Mouse (Mus musculus) lung, postnatal 36 days (tissue): ENCODE data around the gene Fastk.

Experiments used
- DNase-seq: peaks from one replicate; pipeline ENCODE4 v3.0.0; 2022; ENCODE audit warnings: mixed read lengths

Gene Fastk

DNA sequence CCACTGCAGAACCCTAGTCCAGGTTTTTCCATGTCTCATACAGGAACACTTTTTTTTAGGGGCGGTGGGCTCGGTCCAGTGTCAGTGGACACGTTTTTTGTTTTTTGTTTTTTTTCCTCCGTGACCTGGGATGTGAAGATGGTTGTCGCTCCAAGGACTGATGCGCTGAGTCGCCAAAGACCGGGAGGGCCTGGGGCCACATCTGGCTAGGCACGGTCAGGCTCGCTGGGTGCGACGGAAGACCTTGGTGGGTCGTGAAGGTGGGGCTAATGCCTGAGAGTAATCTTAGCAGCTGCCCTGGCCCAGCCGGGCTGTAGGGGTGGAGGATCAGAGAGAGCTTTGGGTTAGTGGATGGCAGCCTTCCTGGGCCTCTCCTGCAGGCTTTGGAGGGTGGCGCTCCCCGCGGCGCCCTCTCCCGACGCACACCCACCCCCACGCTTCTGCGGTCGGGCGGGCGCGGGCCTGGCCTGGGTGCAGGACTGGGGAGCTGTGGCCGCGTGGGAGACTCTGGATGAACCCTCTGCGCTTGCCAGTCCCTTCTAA is 7.7 kb upstream of the Fastk start:
- no peak for DNase-seq

DNA sequence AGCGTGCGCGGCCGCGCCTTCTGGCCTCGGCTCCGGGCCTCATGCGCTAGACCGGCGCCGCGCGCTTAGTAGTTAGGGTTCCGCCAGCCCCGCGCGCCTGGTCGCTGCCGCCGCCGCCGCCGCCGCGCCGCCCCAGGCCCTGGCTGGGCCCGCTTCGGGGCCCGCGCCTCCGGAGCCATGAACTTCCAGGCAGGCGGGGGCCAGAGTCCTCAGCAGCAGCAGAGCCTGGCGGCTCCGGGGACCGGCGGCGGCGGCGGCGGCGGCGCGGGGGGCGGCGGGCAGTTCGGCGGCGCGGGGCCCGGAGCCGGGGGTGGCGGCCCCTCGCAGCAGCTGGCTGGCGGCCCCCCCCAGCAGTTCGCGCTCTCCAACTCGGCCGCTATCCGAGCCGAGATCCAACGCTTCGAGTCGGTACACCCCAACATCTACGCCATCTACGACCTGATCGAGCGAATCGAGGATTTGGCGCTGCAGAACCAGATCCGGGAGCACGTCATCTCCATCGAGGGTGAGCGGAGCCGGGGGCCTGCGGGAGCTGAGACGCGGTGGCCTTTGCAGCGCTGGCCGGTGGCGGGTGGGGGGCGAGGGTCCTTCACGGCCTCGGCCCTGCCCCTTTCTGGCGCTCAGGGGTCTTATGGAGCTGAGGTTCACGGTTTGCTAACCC is 7.1 kb upstream of the Fastk start, which contains the start of gene Agap3:
Gene Agap3 (plus strand): TSS at position 148 of the 661 bp plus-strand sequence.
- peak; percentile 35 for DNase-seq

DNA sequence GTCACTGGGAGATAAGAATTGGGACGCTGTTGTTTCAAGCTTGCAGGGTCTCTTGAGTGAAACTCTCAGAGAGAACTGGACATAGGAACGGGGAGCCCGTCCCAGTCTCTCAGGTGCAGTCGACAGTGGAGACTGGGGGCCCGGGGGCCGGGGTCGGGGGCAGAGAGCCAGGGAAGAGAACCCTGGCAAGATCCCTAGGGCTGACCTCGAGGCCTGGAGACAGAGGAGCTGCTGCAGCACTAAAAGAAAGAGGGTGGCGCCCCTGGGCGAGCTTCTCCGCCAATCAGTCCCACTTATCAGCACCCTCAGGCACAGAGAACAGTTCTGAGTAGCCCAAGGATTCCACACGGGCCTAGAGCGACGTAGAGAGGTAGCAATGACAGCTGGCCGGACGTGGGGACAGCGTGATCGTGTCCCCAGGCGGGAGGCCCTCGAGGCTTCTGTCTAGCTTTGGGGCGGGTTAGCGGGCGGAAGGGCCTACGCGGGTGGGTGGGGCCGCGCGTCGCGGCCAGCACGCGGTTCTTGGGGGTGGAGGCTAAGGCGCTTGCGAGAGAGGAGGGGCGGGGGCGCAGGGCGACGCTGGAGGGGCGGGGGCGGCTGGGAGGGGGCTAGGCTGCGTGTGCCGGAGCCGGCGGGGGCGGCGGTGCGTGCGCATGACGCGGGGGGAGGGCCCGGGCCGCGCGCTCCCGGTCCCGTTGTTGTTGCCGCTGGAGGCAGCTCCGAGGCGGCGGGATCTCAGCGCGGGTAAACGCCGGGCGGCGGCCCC is 6.4 kb upstream of the Fastk start:
- peak; percentile 90 for DNase-seq

DNA sequence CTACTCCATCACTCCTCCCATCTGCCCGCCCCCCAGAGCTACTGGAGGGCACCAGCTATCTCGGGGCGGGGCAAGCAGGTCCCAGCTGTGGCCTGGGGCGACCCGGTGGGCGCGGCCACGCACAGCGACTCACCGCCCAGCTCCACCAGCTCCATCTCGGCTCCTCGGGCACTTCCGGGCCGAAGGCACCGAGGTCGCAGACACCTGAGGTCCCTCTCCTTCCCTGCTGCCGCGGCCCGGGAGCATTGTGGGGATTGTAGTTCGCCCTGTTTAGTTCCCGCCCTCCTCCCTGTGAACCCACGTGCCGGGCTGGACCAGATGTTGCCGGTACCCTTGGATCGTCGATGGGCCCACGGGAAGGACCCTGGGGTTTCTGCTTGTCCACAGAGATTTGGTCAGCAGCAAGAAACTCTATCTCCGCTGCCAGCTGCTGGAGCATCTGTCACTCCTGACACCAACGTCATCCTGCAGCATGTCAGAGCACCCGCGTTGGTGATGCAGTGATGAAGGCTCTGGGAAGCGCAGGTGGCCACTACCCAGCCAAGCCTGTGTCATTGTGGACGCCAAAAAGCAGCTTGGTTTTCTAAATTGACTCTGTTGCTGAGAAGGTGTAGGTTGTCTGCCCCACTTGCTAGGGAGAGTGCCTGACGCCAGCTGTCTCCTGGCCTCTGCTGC is 2.7 kb upstream of the Fastk start, which contains the start of gene Tmub1:
Gene Tmub1 (minus strand): TSS at position 231 of the 675 bp plus-strand sequence.
- DNase-seq = peak; percentile 91

DNA sequence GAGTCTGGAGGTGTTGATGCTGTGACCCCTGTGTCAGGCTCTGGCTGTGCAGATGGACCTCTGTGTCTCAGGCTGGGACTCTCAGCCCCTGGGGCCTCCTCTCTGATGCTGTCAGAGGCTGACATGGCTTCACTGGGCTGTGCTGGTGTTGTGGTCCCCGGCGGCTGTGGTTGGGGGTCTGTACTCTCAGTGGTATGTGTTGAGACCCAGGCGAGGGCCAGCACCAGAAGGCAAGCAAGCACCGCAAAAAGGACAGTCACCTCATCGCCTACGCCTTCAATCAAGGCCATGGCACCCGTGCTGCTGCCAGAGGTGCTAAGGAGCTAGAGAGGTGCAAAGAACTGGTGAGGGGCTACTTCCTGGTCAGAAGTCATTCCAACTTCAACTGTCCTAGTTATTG is 1.5 kb upstream of the Fastk start:
- DNase-seq = no peak

DNA sequence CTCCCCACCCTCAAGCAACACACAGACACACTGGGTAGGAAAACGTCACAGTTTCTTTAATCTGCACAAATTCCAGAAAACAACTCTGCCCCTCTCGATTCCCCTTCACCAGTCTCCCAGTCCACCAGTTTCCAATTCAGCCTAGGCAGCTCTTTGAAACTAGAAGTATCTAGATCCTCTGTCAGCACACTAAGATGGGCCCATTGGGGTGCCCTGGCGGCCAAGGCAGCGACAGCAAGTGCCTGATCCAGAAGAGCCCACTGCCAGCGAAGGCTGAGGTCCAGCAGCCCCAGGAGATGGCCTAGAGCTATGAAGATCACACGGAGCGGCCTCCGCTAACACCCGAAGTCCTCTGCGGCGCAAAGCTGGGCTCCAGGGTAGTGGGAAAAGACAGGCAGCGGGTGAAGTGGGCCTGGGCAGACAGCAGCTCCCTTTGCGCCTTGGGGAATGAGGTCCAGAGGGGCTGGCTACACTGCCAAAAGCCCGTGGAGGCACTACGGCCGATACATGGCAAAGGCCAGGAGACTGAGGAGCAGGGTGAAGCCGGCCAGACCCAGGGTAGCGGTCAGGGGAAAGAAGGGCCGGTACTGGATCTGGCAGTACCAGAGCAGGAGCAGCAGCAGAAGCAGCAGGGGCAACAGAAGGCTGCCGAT is 467 bp upstream of the Fastk start:
- DNase-seq = no peak

DNA sequence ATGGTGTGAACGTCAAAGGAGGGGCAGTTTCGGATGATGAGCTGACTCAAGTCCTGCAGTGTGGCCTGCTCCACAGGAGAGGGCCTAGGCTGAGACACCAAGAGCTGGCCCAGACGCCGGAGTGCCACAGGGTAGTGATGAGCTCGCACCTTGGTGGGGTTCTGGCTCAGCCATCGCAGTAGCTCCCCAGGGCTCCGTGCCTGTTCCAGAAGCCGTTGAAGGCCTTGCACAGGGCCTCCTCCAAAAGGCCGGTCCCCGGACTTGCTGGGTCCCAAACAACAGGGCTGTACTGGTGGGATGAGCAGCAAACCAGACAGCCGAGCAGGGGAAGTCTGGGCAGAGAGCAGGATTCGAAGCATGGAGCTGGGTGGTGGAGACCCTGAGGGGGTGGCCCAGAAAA is 1.2 kb downstream of the Fastk start:
- DNase-seq = no peak

DNA sequence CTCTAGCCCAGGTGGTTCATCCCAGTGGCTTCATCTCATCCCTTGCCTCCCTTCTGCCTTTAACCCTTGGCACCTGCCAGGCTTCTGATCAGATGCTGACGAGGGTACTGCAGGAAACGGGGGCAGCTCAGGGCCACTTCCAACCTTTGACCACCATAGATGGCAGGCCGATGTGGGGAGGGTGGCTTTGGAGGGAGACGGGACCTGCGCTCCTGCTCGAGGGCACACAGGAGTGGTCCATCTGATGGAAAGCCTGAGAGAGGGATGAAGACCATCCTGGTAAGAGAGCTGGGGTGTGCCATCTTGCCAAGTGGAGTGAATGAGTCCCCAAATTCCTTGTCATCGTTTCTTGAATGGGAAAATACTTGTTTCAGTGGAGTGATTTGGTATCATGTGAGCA is 1.9 kb downstream of the Fastk start:
- DNase-seq = no peak

DNA sequence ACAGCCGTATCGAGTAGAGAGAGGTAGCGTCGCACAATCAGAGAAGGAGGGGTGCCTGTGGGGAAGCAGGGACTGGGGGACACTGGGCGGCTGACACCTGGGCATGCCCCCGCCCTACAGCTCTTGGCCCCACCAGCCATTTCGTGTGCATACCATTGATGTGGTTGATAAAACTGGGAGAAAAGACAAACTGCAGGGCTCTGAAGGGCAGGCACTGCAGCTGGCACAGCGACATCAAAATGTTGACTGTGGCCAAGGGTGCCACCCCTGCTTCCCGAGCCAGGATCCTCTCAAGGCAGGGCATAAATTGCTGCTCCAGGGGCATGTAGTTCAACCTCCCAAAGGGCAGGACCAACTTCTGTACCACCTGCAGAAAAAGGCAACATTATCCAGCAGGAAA is 3.1 kb downstream of the Fastk start:
- DNase-seq = no peak

DNA sequence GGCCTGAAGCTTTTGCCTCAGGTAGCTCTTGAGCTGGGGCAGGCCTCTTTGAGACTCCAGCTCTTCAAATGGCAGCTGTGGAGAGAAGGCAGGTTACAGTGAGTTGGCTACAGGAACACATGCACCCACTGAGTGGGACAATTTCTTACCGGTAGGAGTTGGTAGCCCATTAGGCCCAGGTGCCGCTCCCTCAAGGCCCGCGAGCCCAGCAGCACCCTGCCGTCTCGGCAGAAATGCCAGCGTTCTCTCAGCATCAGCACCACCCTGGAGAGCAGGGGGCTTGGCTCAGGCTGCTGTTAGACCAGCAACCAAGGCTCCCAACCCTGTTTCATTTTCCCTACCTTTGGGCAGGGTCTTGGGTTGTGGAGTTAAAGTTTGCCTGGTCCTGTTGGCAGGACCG is 3.9 kb downstream of the Fastk start:
- DNase-seq = no peak

DNA sequence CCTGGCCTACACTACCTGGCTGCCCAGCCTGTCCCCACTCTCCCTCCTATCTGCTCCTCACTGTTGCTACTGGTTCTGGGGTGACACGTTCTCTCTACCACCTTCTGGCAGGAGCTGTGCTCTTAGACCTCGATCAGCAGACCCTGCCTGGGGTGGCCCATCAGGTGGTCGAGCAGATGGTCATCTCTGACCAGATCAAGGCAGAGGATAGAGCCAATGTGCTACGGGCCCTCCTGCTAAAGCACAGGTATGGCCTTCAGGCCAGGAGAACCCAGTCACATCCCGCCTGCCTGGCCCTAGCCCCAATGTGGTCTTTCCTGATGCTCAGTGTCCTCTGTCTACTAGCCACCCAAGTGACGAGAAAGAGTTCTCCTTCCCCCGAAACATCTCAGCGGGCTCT is 11.1 kb downstream of the Fastk start:
- no peak for DNase-seq

DNA sequence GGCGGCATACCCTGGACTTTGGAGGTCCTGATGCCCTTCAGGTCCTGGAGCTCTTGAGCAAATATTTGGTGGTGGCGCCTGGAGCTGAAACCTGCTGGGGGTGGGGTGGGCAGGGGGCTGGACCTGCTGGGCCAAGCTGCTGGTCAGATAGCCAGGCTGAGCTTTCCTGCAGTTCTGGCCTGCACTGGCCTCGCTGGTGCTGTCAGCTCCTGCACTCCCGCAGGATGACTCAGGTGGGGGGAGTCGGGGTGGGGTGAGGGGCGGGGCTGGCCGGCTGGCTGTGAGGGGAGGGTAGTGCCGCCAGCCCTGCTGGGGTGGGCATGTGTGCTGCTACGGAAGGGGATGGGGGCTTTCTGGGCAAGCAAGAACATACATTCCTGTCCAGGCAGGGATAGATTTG is 16.5 kb downstream of the Fastk start:
- DNase-seq = no peak

DNA sequence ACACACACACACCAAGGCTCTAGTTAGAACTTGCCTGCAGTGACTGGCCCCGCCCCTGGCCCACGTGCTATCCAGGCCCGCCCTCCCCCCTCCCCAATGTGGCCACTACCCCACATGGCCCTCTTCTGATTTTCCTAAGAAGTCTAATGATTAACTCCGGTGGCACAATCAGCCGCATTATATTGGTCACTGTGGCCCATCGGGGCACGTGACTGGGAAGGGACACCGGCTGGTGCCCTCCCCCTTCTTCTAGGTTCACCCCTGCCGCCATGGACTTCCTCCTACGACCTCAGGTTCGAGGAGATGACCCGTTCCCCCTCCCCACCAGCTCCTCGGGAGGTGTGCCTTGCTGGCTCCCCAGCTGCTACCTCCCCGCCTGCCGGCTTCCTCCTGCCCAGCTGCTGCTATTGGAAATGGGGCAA is 17.1 kb downstream of the Fastk start:
- DNase-seq = peak; percentile 79

DNA sequence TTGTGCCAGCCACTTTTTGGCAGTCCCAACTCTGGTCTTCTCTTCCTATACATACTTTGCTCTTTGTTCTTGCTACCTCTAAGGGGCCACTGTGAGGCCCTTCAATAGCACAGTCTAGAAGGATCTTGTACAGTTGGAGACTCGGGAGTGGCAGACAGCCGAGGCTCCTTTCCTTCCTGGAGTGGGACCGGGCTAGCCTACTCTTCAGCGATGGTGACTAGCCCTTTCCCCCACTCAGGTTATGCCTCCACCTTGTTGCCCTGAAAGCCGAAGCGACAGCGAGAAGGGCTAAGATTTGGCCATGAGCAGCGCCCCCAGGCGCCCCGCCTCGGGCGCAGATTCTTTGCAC is 17.8 kb downstream of the Fastk start:
- no peak for DNase-seq

DNA sequence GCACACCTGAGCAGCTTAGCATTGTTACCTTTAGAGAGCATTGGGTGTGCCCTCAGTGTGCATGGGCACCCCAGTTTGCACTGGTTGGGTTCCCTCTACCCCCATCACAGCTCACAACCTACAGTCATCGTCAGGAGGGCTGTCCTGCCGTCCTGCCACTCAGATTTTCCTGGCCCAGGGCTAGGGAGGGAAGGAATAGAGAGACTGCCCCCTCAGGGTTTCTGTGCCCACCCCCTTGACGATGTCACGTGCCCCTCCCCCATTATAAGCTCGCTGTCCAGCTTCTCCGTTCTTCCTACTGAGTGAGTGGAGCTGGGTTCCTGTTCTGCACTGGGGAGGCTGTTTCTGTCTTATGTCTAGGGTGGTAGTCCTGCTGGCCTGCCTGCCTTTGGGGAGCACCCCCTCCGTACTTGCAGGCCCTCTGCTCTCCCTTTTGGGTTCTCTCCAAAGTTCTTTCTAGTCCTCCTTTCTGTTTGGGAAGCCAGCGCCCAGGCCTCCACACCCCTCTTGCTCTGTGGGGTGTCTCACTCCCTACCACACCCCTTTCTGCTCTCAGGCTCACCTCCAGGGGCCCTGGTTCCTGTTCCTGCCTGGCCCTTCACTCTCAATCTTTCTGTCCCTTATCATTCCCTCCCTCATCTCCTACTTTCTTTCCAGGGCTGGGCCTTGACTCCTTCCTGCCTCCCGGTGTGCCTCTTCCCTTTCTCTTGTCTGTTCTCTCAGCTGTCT is 18.4 kb downstream of the Fastk start:
- no peak for DNase-seq

DNA sequence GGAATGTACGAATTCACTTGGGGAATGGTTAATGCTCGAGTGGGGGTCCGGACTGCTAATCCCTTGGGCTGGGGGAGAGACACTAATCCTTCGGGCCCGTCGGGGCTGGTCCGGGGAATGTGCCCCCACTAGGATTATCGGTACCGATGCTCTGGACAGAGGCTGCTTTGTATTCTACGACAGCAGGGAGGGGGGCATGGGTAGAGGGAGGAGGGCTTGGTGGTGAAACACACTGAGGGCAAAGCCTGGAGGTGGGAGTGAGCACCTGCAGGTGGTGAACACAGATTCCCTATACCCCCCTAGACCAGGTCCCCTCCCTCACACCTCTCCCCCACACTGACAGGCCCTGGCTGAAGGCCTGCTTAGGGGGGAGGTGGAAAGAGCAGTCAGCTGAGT is 19.1 kb downstream of the Fastk start:
- DNase-seq = no peak

DNA sequence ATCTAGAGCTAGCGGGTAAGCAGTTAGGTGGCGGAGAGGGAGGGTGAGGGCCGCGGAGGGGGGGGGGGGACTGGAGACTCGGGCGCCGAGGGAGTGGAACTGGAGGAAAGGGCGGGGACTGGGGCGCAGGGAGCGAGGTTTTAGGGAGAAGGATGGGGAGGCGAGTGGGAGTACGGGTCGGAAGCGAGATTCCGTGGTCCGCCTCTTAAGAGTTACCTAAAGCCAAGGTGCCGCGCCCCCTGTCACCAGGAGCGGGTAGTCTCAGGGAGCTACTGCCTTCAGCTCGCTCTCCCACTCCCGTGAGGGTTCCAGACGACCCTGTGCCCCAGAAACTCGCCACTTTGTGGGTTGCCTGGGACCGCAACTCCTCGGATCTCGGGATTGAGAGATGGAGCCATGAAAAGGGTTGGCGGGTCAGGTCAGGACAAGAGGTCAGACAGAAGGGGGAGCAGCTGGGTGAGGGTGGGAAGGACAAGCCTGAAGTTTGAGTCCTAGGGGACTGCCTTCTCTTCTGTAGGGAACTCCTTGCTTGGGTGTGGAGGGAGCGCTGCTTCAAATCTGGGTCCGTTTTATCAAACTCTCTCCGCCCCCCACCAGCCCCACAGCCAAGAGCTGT is 19.6 kb downstream of the Fastk start:
- DNase-seq = peak; percentile 59

DNA sequence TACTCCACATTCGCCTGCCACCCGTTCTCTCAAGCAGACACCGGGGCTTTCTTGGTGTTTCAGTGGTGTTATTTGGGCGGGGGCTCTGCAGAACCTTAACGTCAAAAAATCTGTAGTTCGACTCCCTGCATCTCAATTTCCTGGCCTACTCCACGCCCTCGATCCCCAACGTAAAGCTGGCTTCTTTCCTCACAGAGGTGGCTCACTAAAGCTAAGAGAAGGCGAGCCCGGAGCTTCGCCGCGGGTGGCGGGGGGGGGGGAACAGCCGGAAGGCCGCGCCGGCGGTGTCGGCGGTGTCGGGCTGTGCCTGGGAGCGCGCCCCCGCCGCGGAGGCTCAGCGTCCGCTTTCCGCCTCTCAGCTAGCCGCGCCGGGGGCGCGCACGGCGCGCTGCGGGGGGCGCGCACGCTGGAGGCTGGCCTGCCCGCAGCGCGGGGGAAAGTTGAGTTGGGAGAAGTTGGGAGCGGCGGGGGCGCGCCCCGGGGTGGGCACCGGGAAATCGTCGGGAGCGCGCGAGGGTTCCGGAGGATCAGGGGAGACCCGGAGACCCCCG is 20.2 kb downstream of the Fastk start:
- DNase-seq = peak; percentile 88

DNA sequence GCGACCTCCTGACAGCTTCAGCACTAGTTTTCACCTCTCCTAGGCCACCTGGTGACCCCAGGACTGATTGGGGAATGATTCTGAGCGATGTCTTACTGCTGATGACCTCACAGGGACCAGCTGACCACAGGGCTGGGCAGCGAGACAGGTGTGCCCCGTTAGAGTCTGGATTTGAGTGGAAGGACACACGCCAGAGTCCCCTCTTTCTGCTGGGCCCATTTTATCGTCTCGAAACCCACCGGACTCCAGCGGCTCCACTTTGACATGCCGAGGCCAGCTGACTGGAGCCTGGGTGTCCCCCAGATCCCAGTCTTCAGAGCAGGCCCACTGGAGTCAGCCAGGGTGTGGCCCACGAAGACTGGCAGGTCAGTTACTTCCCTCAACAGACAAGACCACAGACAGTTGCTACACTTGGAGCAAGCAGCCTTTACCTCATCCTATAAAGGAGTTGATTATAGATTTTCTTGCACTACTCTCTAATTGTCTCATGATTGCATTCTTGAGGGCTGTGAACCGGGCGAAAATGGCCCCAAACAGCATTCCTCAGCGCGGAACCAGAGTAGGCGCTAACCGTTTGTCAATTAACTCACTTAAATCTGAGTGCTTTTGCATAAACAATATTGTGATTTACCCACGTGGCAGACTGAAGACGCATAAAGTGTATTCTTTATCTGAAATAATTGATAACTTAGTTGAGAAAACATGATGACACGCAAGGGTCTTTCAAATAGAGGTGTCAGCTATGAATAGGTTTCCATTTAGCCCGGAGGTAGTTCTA is 20.9 kb downstream of the Fastk start:
- DNase-seq = peak; percentile 64

DNA sequence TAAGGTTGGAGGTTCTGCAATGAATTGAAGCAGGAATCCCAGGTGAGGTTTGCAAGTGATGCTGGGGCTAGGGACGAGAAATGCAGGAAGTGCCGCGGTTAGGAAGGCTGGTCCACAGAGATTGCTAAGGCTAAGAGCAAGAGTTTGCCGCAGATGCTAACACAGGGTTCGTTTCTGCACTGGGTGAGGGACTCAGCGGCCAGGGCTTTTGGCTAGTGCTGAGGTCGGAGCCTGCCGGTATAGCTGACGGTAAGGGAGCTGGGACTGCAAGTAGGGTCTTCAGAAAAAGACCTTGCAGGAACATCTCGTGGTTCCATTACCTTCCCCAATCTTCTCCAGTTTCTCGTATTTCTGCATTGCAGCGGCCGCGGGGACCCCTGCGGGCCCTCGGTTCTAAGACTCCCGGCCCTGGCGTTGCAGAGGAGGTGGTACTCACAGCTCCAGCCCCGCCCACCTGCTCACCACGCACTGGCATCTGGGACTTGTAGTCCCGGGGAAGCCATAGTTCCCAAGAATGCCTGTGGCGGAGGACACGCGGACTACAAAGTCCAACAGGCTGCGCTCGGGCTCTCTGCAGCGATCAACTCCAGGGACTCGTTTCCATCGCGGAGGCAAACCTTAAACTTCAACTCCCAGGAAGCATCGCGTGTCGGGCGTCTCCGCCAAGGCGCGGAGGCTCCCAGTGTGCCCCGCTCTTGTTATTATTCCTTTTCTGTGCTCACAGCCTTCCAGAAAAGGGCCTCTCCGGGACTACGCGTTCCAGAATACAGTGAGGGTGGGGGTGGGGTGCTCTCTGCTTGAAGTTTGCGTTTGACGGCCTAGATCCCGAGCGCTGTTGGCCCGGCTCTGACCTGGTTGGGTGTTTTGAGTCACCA is 21.7 kb downstream of the Fastk start, which contains the start of the genes Cdk5 and Slc4a2:
Gene Cdk5 (minus strand): TSS at position 402 of the 875 bp plus-strand sequence.
Gene Slc4a2 (plus strand): TSS at position 709 of the 875 bp plus-strand sequence.
- DNase-seq = peak; percentile 99
